Mouse (Mus musculus) lung, adult 2 months (tissue): ENCODE measurements around the gene Ralgapb. TPM values are rescaled to one million over a fixed set of nuclear protein-coding genes. Genes with fewer than 3 reads are reported as not detected.
"Not testable (repeated sequence)": the region's sequence is repeated elsewhere in the genome, so short reads cannot be mapped to it uniquely, and the experiment has no call there.

Source experiments
- DNase-seq: peaks from one replicate; pipeline ENCODE4 v3.0.0; 2022
- H3K4me1 ChIP-seq: fragments of 200-500 bp; 2 replicates; pipeline ENCODE4 v1.6.1; 2011; ENCODE audit warnings: low read length; ENCODE audit not compliant: control insufficient read depth, insufficient read depth
- H3K4me3 ChIP-seq: fragments of 200-500 bp; replicated peaks from 2 replicates; pipeline ENCODE3; 2011; ENCODE audit warnings: low read depth, mild to moderate bottlenecking, control low read depth, low read length; ENCODE audit errors: extremely low read depth
- CTCF ChIP-seq: fragments of 200-500 bp; IDR thresholded peaks from 2 replicates; pipeline ENCODE4 v1.5.1; 2011; ENCODE audit warnings: mild to moderate bottlenecking, low read length, control low read depth; ENCODE audit not compliant: insufficient read depth
- POLR2A ChIP-seq: fragments of 200-500 bp; IDR thresholded peaks from 2 replicates; pipeline ENCODE4 v1.6.1; 2011; ENCODE audit warnings: low read depth, mild to moderate bottlenecking, control low read depth, low read length, borderline replicate concordance; ENCODE audit errors: extremely low read depth
- WGBS: fragments of 180-500 bp; shearing (Covaris S2); methylation state at CpG from one replicate; pipeline ENCODE4 v1.1.7; 2018; 5-methylcytosine and 5-hydroxymethylcytosine counted together
- polyA plus RNA-seq: library from polyadenylated mRNA; depleted of rRNA; stranded (reverse); fragments of >200 nt; gene quantifications from 2 replicates; pipeline ENCODE4 v1.2.3, GENCODE M21; 2012

Gene Ralgapb
- polyA plus RNA-seq, 1 experiment = 27.5 TPM

DNA sequence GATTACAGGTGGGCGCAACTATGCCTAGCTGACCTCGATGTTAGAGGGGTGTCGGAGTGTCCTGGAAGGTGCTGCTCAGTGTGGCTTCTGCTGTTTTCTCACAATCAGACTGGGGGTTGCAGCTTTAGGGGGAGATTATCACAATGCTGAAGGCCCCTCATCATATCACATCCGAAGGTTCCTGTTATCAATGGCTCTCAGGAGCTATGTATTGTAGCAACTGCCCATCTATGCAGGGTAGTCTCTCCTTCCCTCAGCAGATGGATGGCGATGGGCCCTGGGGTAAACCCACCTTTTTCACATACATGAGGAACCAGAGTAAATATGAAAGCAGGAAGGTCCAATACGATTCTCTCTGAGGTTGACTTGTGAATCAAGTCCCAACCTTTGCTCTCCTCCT is 13.3 kb upstream of the Ralgapb start:
- WGBS = 81% methylated on average over 6 of the region's 6 CpGs
- H3K4me3 ChIP-seq = no peak overlapping the region
- DNase-seq = no peak
- no peak for TF ChIP-seq POLR2A
- TF ChIP-seq CTCF = no peak
- H3K4me1 ChIP-seq = no peaks in the 10 kb centered on the region

DNA sequence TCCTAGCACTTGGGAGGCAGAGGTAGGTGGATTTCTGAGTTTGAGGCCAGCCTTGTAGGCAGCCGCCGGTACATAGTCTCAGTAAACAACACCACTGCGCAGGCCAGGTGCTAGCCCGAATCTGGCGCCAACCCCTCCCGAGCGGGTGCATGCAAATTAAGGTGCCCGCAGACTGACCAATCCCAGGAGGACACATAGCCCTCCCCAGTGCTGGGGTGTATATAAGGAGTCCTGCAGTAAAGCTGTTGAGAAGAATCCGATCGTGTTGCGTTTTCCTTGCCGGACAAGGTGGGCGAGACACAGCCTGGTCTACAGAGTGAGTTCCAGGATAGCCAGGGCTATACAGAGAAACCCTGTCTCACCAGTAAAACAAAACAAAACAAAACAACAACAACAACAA is 12.5 kb upstream of the Ralgapb start:
- H3K4me1 ChIP-seq, H3K4me3 ChIP-seq, DNase-seq: not testable (repeated sequence)
- 53% methylated on average over 13 of the region's 13 CpGs for WGBS
- TF ChIP-seq POLR2A = peak; percentile 62; the same call in 1 of the 2 replicates

DNA sequence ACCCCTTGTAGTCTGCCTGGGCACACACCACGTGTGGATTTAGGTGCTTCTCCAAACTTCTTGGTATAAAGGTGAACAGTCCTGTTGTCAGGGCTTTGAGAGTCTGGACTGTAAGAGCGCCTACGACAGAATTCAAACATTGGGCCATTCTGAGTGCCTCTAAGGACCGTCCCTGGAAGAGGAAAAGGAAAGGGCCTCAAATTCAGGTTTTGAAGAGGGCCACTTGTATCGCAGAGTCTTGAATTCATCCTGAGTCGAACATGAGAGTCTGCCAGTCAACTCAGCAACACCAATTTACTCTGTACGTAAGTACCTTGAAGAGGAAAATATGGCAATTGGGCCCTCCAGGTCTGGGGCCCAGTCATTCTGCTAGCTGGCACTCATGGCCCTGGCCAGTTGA is 6.7 kb upstream of the Ralgapb start:
- WGBS = 63% methylated on average over 7 of the region's 7 CpGs
- TF ChIP-seq POLR2A = no peak
- no peak for TF ChIP-seq CTCF
- Histone ChIP-seq H3K4me3 (no peak overlapping the region), H3K4me1 (no peaks in the 10 kb centered on the region)
- DNase-seq = peak; percentile 27

DNA sequence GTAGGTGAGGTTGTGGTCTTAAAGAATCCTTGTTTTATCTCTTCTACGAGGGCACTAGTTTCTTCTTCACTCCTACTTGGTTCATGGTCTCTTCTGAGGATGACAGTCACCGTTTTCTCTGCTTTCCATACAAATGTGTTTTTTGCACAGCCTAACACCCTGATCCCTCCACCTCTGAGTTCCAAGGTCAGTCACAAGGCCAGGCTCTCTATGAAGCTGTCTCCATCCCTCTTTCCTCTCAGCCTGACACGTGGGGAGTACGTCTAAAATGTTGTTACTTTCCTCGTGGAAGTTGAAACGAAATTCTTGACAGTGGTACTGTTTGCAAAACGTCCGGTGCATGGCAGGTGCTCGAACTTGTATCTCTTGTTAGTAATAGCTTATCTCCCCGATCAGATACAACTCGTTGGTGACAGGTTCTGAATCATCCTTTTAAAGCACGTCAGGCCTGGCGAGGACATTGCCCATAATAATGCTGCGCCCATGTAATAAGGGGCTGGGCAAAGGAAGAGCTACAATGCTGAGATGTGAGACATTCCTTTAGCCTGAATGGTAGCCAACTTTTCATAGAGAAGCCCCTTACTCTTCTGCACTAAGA is 552 bp upstream of the Ralgapb start:
- peak overlapping the region; percentile 63 for H3K4me3 ChIP-seq
- H3K4me1 ChIP-seq = peaks cover 9% of the 10 kb centered on the region
- no peak for DNase-seq
- TF ChIP-seq POLR2A (no peak), CTCF (no peak)
- WGBS = 20% methylated on average over 14 of the region's 14 CpGs

DNA sequence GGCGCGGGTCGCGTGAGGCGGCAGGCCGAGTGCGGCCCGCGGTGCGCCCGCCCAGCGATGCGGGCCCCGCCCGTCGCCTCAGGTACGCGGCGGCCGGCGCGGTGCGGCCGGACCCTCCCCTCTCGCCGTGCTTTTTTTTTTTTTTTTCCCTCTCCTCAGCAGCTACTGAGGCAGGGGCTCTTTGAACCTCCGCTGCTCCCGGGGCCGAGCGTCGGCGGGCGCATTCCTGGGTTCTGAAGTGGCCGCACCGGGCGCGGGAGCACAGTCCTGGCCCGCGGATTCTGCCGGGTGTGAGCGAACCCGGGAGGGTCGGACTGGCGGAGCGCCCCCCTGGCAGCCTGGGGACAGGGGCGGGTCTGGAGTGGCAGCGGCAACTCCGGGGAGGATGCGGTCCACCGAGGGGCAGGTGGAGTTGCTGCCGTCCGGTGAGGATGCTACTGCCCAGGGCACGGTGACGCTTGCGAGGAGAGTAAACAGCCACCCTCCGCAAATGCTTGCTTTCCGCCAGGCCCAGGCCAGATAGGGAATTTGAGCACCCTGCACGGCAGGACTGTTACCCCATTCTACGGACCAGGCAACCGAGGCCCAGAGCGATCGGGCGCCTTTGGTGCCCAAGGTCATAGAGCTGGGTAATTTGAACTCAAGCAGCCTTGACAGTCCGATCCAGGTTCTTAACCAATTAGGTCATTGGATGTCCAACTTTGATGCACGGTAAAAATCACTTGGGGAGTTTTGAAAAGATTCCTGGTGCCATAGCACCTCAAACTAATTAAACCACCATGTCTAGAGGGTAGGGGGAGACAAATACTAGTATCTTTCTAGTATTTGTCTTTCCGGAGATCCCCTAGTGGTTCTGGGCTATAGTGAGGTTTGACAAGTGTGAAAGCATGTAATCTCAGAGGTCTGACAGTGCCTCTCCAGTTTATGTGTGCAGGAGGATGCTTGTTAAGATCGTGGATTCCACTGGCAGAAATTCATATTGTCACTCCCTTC is 670 bp downstream of the Ralgapb start:
- peaks cover 9% of the 10 kb centered on the region for H3K4me1 ChIP-seq
- TF ChIP-seq CTCF = no peak
- TF ChIP-seq POLR2A = no peak
- DNase-seq = peak; percentile 62
- H3K4me3 ChIP-seq = peak overlapping the region; percentile 78
- WGBS = 2% methylated on average over 45 of the region's 67 CpGs

DNA sequence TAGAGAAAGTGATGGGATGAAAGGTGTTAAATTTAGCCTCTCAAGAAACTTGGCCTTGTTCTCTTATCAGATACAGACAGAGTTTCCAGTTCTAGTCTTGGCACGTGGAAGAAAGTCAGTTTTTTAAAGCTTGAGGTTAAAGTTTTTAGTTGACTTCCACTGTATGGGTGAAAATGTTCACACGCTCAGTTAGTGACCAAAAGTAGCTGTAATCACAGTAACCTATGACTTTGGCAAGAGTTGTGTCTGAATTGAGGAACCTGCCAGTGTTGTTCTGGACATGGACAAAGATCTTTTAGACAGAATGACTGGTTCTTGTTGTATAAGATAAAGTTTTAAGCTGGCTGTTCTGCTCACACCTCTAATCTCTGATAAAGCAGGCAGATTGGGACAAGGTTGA is 3.6 kb downstream of the Ralgapb start:
- TF ChIP-seq POLR2A = no peak
- Histone ChIP-seq H3K4me3 (no peak overlapping the region), H3K4me1 (peaks cover 9% of the 10 kb centered on the region)
- 41% methylated on average over 2 of the region's 2 CpGs for WGBS
- DNase-seq = no peak

DNA sequence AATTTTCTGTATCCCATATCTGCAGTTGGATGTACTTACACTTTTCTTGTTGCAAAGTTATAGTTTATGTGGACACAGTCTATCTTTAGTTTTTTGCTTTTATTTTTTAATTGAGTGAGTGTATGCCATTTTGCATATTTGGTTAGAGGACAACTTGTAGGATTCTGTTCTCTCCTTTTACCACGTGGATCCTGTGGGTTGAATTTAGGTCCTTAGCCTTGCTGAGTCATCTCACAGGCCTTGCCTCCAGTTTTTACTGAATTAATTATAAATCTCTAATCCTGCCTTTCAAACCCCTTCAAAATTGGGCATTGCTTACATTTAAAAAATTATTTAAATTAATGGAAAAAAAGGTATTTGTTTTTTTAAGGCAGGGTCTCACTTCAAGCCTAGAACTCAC is 6.2 kb downstream of the Ralgapb start:
- 53% methylated on average over 1 of the region's 1 CpGs for WGBS
- no peak overlapping the region for H3K4me3 ChIP-seq
- H3K4me1 ChIP-seq = peaks cover 7% of the 10 kb centered on the region
- no peak for DNase-seq
- no peak for TF ChIP-seq CTCF

DNA sequence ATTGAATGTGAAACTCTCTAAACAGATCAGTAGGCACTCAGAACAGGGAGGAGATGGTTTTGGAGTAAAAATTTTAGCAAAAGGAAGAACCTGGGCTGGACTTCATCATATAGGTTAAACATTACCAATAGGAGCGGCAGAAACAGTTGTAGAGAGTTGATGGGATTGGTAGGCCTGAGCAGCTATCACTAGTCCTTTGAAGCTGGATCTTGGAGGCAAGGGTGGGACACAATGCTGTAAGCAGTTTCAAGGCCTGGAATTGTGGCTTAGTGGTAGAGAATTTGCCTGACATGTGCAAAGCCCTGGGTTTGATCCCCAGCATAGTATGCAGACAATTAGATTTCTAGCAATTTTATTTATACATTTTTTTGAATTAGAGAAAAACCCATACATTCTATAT is 9.0 kb downstream of the Ralgapb start:
- Histone ChIP-seq H3K4me3 (no peak overlapping the region), H3K4me1 (peaks cover 2% of the 10 kb centered on the region; the same call in 1 of the 2 replicates)
- WGBS = 93% methylated on average over 1 of the region's 1 CpGs
- DNase-seq = no peak
- no peak for TF ChIP-seq POLR2A
- no peak for TF ChIP-seq CTCF

DNA sequence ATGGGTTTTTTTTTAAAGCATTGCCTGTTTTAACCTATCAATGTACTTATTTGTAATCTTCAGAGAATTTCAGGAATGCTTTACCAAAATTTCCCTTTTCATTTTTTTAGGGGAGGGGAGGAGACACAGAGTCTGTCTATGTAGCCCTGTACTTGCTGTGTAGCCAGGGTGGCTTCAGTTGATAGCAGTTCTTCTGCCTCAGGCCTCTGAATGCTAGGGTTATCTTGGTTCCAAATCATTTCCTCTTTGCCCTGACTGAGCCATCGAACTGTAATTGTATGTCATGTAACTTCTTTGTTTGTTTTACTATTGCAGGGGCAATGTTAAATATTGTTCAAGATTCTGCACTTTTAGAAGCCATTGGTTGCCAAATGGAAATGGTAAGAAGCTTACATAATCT is 36.2 kb downstream of the Ralgapb start:
- H3K4me1 ChIP-seq = no peaks in the 10 kb centered on the region
- DNase-seq = no peak
- TF ChIP-seq POLR2A (no peak), CTCF (no peak)
- no peak overlapping the region for H3K4me3 ChIP-seq
- WGBS = 25% methylated on average over 1 of the region's 1 CpGs

DNA sequence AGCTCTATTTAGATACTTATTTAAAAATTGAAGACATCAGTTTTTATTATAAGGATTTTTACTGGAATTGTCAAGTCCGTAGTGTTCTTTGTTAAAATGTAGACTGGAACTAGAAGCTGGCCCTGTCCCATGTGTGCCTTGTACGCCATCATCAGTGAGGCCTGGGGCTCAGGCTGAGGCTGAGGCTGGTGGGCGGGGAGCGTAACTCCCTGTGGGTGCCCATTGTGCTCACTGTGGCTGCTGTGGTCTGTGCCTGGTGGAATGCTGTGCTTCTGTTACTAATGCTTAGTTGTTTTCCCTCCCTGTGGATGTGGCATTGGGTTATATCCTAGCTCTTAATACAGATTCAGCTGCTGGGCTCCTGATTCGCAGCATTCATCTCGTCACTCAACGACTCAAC is 40.2 kb downstream of the Ralgapb start:
- WGBS = 90% methylated on average over 7 of the region's 7 CpGs

More for the DNA sequence above, 40.2 kb downstream of the Ralgapb start:
- TF ChIP-seq CTCF (no peak), POLR2A (no peak)
- no peak for DNase-seq
- Histone ChIP-seq H3K4me3 (no peak overlapping the region), H3K4me1 (no peaks in the 10 kb centered on the region)
